Mouse (Mus musculus) Patski (cell line): ENCODE measurements around the gene Fastkd1. TPM values are rescaled to one million over a fixed set of nuclear protein-coding genes. Genes with fewer than 3 reads are reported as not detected.
"Not testable (repeated sequence)": the region's sequence is repeated elsewhere in the genome, so short reads cannot be mapped to it uniquely, and the experiment has no call there.

Experiments
- ATAC-seq: fragments of 100-300 bp; one replicate; pipeline ENCODE4 v1.8.0; 2021
- CTCF ChIA-PET: fragments of 350-600 bp; sonication (Branson Sonifier 250); formaldehyde crosslinking; loops from one replicate; lab custom pipeline; 2022; ENCODE audit warnings: inconsistent platforms; lab: Charles Lee
- POLR2A ChIA-PET: fragments of 350-600 bp; sonication (Branson Sonifier 250); formaldehyde crosslinking; loops from one replicate; lab custom pipeline; 2022; ENCODE audit warnings: antibody characterized with exemption, inconsistent platforms; lab: Charles Lee
- DNase-seq: peaks from one replicate; pipeline ENCODE4 v3.0.0-alpha.2; 2011; ENCODE audit warnings: low read depth, low spot score
- H3K27me3 ChIP-seq: fragments of 371-371 bp; one replicate; pipeline ENCODE4 v1.5.1; 2021
- CTCF ChIP-seq: fragments of 100-300 bp; IDR thresholded peaks from one replicate; pipeline ENCODE4 v1.5.1; 2021
- in situ Hi-C: fragments of 300-500 bp; cut with MboI; formaldehyde crosslinking; loops from 3 replicates; pipeline ENCODE4 v1.11.1; 2018; ENCODE audit warnings: low pct_unique_long_range_greater_than_20kb, mixed read lengths
- polyA plus RNA-seq: library from polyadenylated mRNA; unstranded; gene quantifications from one replicate; pipeline ENCODE4 v1.2.3, GENCODE M21; 2021

The Fastkd1 gene
- polyA plus RNA-seq, 1 experiment from 2014 or later: 26.0 TPM

DNA sequence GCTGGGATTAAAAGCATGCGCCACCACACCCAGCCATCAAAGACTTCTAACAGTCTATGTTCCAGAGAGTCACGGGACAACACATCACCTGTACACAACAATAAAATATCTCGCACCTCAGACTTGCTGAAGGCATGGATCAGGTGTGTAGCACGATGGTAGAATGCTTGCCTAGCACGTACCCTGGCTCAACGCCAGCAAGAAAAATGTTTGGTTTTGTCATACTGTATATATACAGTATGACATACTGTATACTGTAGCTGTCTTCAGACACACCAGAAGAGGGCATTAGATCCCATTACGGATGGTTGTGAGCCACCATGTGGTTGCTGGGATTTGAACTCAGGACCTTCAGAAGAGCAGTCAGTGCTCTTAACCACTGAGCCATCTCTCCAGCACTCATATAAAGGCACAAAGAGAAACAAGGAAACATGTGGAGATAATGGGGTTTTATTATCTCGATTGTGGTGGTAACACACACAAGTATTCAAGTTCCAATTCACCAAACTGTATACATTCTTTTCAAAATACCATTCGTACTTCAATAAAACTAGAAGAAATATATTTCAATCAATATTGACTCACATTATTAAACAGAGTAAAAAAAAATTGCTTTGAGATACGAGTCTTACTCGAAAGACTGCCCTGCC, 68.2 kb downstream of the Fastkd1 start:
- no peak for TF ChIP-seq CTCF
- ChIA-PET CTCF (interaction anchor here (1.8 kb wide), 1 partner anchor 145 kb away, joined by 3 read pairs; no protein-coding TSS in a partner anchor), POLR2A (no interaction called here)
- DNase-seq (no peak), ATAC-seq (no peak)
- no peaks in the 10 kb centered on the region for H3K27me3 ChIP-seq
- in situ Hi-C loops: no loop called here

DNA sequence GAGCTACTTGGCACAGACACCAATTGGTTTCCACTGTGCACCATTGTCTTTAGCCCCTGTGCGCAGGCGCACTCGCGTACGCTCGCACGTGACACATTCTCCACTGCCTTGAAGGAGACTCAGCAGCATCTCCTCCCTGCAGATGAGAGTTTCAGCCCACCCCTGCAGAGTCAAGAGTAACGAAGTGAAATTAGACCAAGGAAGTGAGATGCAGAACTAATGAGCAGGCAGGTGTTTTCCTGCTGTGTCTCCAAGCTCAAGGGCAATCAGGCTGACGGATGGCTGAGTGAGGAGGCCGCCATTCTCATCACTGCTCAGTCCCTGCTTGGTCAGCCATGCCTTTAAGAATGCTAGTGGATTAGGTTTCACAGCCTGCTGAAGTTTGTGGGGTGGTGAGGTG, 73.2 kb downstream of the Fastkd1 start:
- no peak for TF ChIP-seq CTCF
- ChIA-PET CTCF (no interaction called here), POLR2A (no interaction called here)
- DNase-seq: no peak
- in situ Hi-C loops: no loop called here
- no peak for ATAC-seq
- no peaks in the 10 kb centered on the region for H3K27me3 ChIP-seq

DNA sequence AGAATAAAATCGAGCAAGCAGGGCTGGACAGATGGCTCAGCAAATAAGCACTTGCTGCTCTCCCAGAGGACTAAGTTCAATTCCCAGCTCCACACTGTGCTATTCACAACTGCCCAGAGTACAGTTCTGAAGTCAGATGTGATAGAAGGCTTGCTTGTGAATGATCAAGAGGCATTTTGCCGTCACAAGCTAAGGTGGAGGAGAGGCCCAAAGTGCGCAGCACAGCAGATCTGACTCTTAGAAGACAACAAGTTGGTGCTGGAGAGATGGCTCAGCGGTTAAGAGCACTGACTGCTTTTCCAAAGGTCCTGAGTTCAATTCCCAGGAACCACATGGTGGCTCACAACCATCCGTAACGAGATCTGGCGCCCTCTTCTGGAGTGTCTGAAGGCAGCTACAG, 75.3 kb downstream of the Fastkd1 start:
- DNase-seq, ATAC-seq, POLR2A ChIA-PET, H3K27me3 ChIP-seq: not testable (repeated sequence)
- CTCF ChIA-PET: interaction anchor here (1.0 kb wide), 1 partner anchor 153 kb away, joined by 3 read pairs; no protein-coding TSS in a partner anchor
- in situ Hi-C loops: loop anchor here (5.0 kb wide), 3 partner anchors 39 to 319 kb away; no protein-coding TSS in a partner anchor

Other genes with a start within 250 kb of the Fastkd1 start
- gene Lrp2, start 127.5 kb downstream of the Fastkd1 start, polyA plus RNA-seq: 39.0 TPM
- 20.8 TPM for gene Bbs5, start 66.3 kb downstream of the Fastkd1 start, polyA plus RNA-seq
- 0.35 TPM for gene Klhl41, start 43.4 kb downstream of the Fastkd1 start, polyA plus RNA-seq
- 83.7 TPM for gene Ppig, start 9.0 kb upstream of the Fastkd1 start, polyA plus RNA-seq
- 8.5 TPM for gene Ccdc173, start 76.1 kb upstream of the Fastkd1 start, polyA plus RNA-seq
- 26.1 TPM for gene Phospho2, start 76.1 kb upstream of the Fastkd1 start, polyA plus RNA-seq
- 13.0 TPM for gene Klhl23, start 108.4 kb upstream of the Fastkd1 start, polyA plus RNA-seq
- 226 TPM for gene Ssb, start 148.0 kb upstream of the Fastkd1 start, polyA plus RNA-seq
- gene Mettl5, start 172.1 kb upstream of the Fastkd1 start, polyA plus RNA-seq: 19.6 TPM
- 39.4 TPM for gene Ubr3, start 183.7 kb upstream of the Fastkd1 start, polyA plus RNA-seq